Mouse (Mus musculus) kidney, adult 11 months (tissue): ENCODE results near the gene Ccdc69.

Source experiments
- DNase-seq: peaks from one replicate; pipeline ENCODE4 v3.0.0; 2022

Gene Ccdc69

GRCm38 (mm10) chr11:55004970-55005502 is 72.9 kb downstream of the Ccdc69 start:
- DNase-seq, result no peak
